ENCODE assay signal across 13 mouse cellular contexts in the genomic region with DNA sequence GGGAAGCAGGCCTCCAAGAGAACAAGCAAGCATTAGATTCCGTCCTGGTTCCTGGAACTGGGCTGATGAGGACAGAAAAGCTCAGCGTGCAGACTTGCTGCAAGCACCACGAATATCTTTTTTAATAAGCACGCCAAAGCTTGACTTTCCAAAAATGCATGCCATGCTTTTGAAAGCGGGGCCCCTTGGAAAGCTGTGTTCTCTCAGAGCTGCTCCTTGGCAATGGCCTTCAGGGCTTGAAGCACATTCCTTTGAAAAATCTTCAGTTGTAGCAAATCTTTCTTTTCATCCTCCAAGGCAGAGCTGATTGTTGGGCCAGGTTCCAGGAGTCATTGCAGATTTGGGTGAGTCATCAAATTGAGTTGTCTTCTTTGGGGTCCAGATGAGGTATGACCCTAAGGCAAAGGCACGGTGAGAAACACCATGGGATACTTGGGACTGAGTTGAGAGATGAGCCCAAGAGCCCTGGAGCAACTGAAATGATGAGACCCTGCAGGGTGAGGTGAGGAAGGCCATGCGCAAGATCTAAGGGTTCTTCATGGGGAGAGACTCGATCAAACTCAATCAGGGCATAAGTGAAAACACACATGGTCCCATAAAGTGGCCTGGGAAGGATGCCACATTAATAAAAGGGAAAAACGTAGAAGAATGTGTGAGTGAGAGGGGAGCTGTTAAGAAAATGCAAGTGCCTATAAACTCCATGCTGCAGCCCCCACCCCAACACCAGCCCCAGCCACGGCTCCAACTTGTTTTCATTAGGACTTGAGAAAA.
DNase-seq lines count a peak whose midpoint lies in the region; ATAC-seq and TF ChIP-seq lines count a peak whose summit lies in the region.
"Had no signal": no experiment of that assay in that cellular context is flagged by ENCODE, and none has a peak within 500 bp of the region (broad histone marks: within the 10 kb centered on the region; RNA-seq: fewer than 3 reads in every experiment).

No protein-coding gene starts in this region.

- 0 out of 2 replicates have a peak overlapping the region, but pooled peaks have one; percentile 38 for H3K27ac ChIP-seq in heart, embryonic 10.5 days
- H3K27ac ChIP-seq in lung, postnatal 0 days (ENCODE audit: low read length): no peak overlapping the region
- peak overlapping the region; percentile 79 for H3K27ac ChIP-seq in embryonic facial prominence, embryonic 14.5 days (replicated peaks; ENCODE audit: low read depth, low read length)
- H3K27ac ChIP-seq: liver, embryonic 13.5 days had no signal

- H3K36me3 ChIP-seq in heart, embryonic 10.5 days: no peaks in the 10 kb centered on the region
- no peaks in the 10 kb centered on the region for H3K36me3 ChIP-seq in lung, postnatal 0 days (ENCODE audit: insufficient read depth, low read length)
- no peaks in the 10 kb centered on the region for H3K36me3 ChIP-seq in embryonic facial prominence, embryonic 14.5 days (ENCODE audit: control insufficient read depth, insufficient read depth, low read length)
- no peaks in the 10 kb centered on the region for H3K36me3 ChIP-seq in myocyte (ENCODE audit: control insufficient read depth, insufficient read depth)
- H3K36me3 ChIP-seq: liver, embryonic 13.5 days had no signal

- no peak for DNase-seq in heart, embryonic 10.5 days (ENCODE audit: low spot score)
- DNase-seq in heart, postnatal 14 days: no peak
- peak; percentile 24 for DNase-seq in lung, postnatal 0 days (ENCODE audit: low spot score)
- no peak for DNase-seq in lung, adult 2 months
- DNase-seq in embryonic facial prominence, embryonic 14.5 days (ENCODE audit: low spot score): peak; percentile 85
- no peak for DNase-seq in right cerebral cortex, adult 2 months (ENCODE audit: low spot score in 2 of 2)
- DNase-seq in cerebellum, postnatal 36 days: no peak
- DNase-seq: cerebellum, adult 9-11 months; liver, embryonic 13.5 days; right cerebral cortex, postnatal 4 days had no signal

- H3K79me2 ChIP-seq in myocyte (ENCODE audit: control insufficient read depth, insufficient read depth): no peaks in the 10 kb centered on the region

- no peak for TF ChIP-seq CTCF in lung, postnatal 0 days (IDR thresholded peaks at IDR 0.05)
- TF ChIP-seq CTCF in lung, adult 2 months (IDR thresholded peaks at IDR 0.05; ENCODE audit: insufficient read depth, low read length): no peak

- TF ChIP-seq EP300 in lung, postnatal 0 days (IDR thresholded peaks at IDR 0.05): no peak

- intact Hi-C loops in heart, postnatal 14 days (cut with DNase I): no loop called here

- peaks cover 7% of the 10 kb centered on the region; the same call in 1 of the 2 replicates for H3K27me3 ChIP-seq in heart, embryonic 10.5 days (ENCODE audit: insufficient read depth, poor library complexity, severe bottlenecking)
- no peaks in the 10 kb centered on the region for H3K27me3 ChIP-seq in lung, postnatal 0 days (replicated peaks; ENCODE audit: insufficient read depth, low read length)
- H3K27me3 ChIP-seq in embryonic facial prominence, embryonic 14.5 days (replicated peaks; ENCODE audit: control insufficient read depth, insufficient read depth, low read length): no peaks in the 10 kb centered on the region
- H3K27me3 ChIP-seq in myocyte (ENCODE audit: control insufficient read depth, insufficient read depth, insufficient read length): no peaks in the 10 kb centered on the region
- H3K27me3 ChIP-seq: CH12.LX; liver, embryonic 13.5 days; Patski had no signal

- peaks cover 84% of the 10 kb centered on the region for H3K4me1 ChIP-seq in heart, embryonic 10.5 days
- H3K4me1 ChIP-seq in lung, postnatal 0 days (ENCODE audit: insufficient read depth, low read depth, low read length): peaks cover 13% of the 10 kb centered on the region
- H3K4me1 ChIP-seq in lung, adult 2 months (ENCODE audit: control insufficient read depth, insufficient read depth, low read length): peaks cover 14% of the 10 kb centered on the region
- H3K4me1 ChIP-seq in embryonic facial prominence, embryonic 14.5 days (ENCODE audit: control insufficient read depth, insufficient read depth, low read length): peaks cover 84% of the 10 kb centered on the region
- H3K4me1 ChIP-seq: liver, embryonic 13.5 days had no signal

- no peak overlapping the region for H3ac ChIP-seq in myocyte (ENCODE audit: control insufficient read depth, insufficient read length)

- H3K4me3 ChIP-seq in heart, embryonic 10.5 days: no peak overlapping the region
- no peak overlapping the region for H3K4me3 ChIP-seq in lung, postnatal 0 days (ENCODE audit: low read depth, low read length)
- H3K4me3 ChIP-seq in lung, adult 2 months (replicated peaks; ENCODE audit: extremely low read depth, low read depth, low read length): no peak overlapping the region
- no peak overlapping the region for H3K4me3 ChIP-seq in embryonic facial prominence, embryonic 14.5 days (ENCODE audit: low read depth, low read length)
- no peak overlapping the region for H3K4me3 ChIP-seq in myocyte
- H3K4me3 ChIP-seq: liver, embryonic 13.5 days had no signal

- no peak overlapping the region for H3K9ac ChIP-seq in lung, postnatal 0 days (replicated peaks; ENCODE audit: low read depth)
- no peak overlapping the region for H3K9ac ChIP-seq in embryonic facial prominence, embryonic 14.5 days (ENCODE audit: low read depth, low read length)
- H3K9ac ChIP-seq: liver, embryonic 13.5 days had no signal

- no peak overlapping the region for H3K4me2 ChIP-seq in lung, postnatal 0 days (replicated peaks; ENCODE audit: low read depth, low read length)
- H3K4me2 ChIP-seq in embryonic facial prominence, embryonic 14.5 days (ENCODE audit: low read depth, low read length): no peak overlapping the region
- H3K4me2 ChIP-seq in myocyte (ENCODE audit: low read depth): peak overlapping the region; percentile 76
- H3K4me2 ChIP-seq: liver, embryonic 13.5 days had no signal

- ATAC-seq in lung, postnatal 0 days: no peak
- ATAC-seq in embryonic facial prominence, embryonic 14.5 days (ENCODE audit: low read depth): no peak
- ATAC-seq: Patski had no signal

- no peaks in the 10 kb centered on the region for H3K9me3 ChIP-seq in heart, embryonic 10.5 days
- H3K9me3 ChIP-seq in lung, postnatal 0 days (ENCODE audit: low read length): no peaks in the 10 kb centered on the region
- H3K9me3 ChIP-seq in embryonic facial prominence, embryonic 14.5 days (ENCODE audit: control insufficient read depth, low read length): no peaks in the 10 kb centered on the region
- H3K9me3 ChIP-seq: liver, embryonic 13.5 days had no signal

- WGBS in heart, embryonic 10.5 days: 71% methylated on average over 10 of the region's 10 CpGs
- WGBS in lung, postnatal 0 days: 57% methylated on average over 10 of the region's 10 CpGs
- WGBS in lung, adult 2 months: 62% methylated on average over 10 of the region's 10 CpGs
- 31% methylated on average over 10 of the region's 10 CpGs for WGBS in embryonic facial prominence, embryonic 14.5 days

- no peak for TF ChIP-seq POLR2A in lung, adult 2 months (IDR thresholded peaks at IDR 0.05; ENCODE audit: borderline replicate concordance, extremely low read depth, low read depth, low read length)
- no peak for TF ChIP-seq POLR2A in myocyte (IDR thresholded peaks at IDR 0.05; ENCODE audit: insufficient read length, low read depth)

TF ChIP-seq in myocyte, 11 proteins besides CTCF, POLR2A, EP300 and RAD21:
- no peak for TF ChIP-seq E2F4 (IDR thresholded peaks at IDR 0.05; ENCODE audit: insufficient read depth)
- no peak for TF ChIP-seq MAX (IDR thresholded peaks at IDR 0.05; ENCODE audit: low read depth)

Comparison
In these comparisons a context has a peak if more than half of its experiments do, and no peak if none do; other contexts are left out.
1. DNase-seq: peak in lung, postnatal 0 days (single experiment) and embryonic facial prominence, embryonic 14.5 days (single experiment); none in heart, embryonic 10.5 days (single experiment), heart, postnatal 14 days (0 of 2), lung, adult 2 months (single experiment), right cerebral cortex, adult 2 months (0 of 2) and cerebellum, postnatal 36 days (0 of 2).